Mouse (Mus musculus): ENCODE results near the gene Tgm6.

Tgm6 gene

GRCm38 (mm10) chr2:130112116-130112515 lies at the start of gene Tgm6:
Gene Tgm6, plus strand, starts transcription at chr2:130112416.
- in situ Hi-C loops (cut with MboI, MseI) = no loop called here

- in situ Hi-C loops (cut with MboI, MseI) = no loop called here
Measured at GRCm38 (mm10) chr2:130068228-130068627, 44.0 kb upstream of the Tgm6 start.

- in situ Hi-C loops (cut with MboI, MseI) = no loop called here
Measured at GRCm38 (mm10) chr2:130070396-130070795, 41.8 kb upstream of the Tgm6 start.

GRCm38 (mm10) chr2:130112804-130113203 lies 588 bp downstream of the Tgm6 start:
- in situ Hi-C loops (cut with MboI, MseI) = no loop called here

- in situ Hi-C loops (cut with MboI, MseI) = no loop called here
Measured at GRCm38 (mm10) chr2:130113379-130113778, 1.2 kb downstream of the Tgm6 start.

- in situ Hi-C loops (cut with MboI, MseI) = no loop called here
Measured at GRCm38 (mm10) chr2:130118649-130119048, 6.4 kb downstream of the Tgm6 start.

GRCm38 (mm10) chr2:130125279-130126059 lies 13.3 kb downstream of the Tgm6 start:
- in situ Hi-C loops (cut with MboI, MseI) = no loop called here

- in situ Hi-C loops (cut with MboI, MseI) = no loop called here
Measured at GRCm38 (mm10) chr2:130126073-130126472, 13.9 kb downstream of the Tgm6 start.

GRCm38 (mm10) chr2:130129687-130130086 lies 17.5 kb downstream of the Tgm6 start:
- in situ Hi-C loops (cut with MboI, MseI) = no loop called here

- in situ Hi-C loops (cut with MboI, MseI) = no loop called here
Measured at GRCm38 (mm10) chr2:130143011-130143410, 30.8 kb downstream of the Tgm6 start.

GRCm38 (mm10) chr2:130144703-130145324 lies 32.6 kb downstream of the Tgm6 start:
- in situ Hi-C loops (cut with MboI, MseI) = no loop called here

- in situ Hi-C loops (cut with MboI, MseI) = no loop called here
Measured at GRCm38 (mm10) chr2:130146089-130146668, 34.0 kb downstream of the Tgm6 start.

- in situ Hi-C loops (cut with MboI, MseI) = no loop called here
Measured at GRCm38 (mm10) chr2:130155171-130155570, 43.0 kb downstream of the Tgm6 start.

- in situ Hi-C loops (cut with MboI, MseI) = no loop called here
Measured at GRCm38 (mm10) chr2:130155851-130156250, 43.6 kb downstream of the Tgm6 start.

GRCm38 (mm10) chr2:130157231-130158087 lies 45.2 kb downstream of the Tgm6 start:
- in situ Hi-C loops (cut with MboI, MseI) = no loop called here

GRCm38 (mm10) chr2:130158088-130158437 lies 45.8 kb downstream of the Tgm6 start:
- in situ Hi-C loops (cut with MboI, MseI) = no loop called here

- in situ Hi-C loops (cut with MboI, MseI) = no loop called here
Measured at GRCm38 (mm10) chr2:130162701-130163100, 50.5 kb downstream of the Tgm6 start.

GRCm38 (mm10) chr2:130166311-130167214 lies 54.3 kb downstream of the Tgm6 start:
- in situ Hi-C loops (cut with MboI, MseI) = no loop called here

GRCm38 (mm10) chr2:130167861-130168260 lies 55.6 kb downstream of the Tgm6 start:
- in situ Hi-C loops (cut with MboI, MseI) = no loop called here

- in situ Hi-C loops (cut with MboI, MseI) = no loop called here
Measured at GRCm38 (mm10) chr2:130171674-130172073, 59.5 kb downstream of the Tgm6 start.

- in situ Hi-C loops (cut with MboI, MseI) = no loop called here
Measured at GRCm38 (mm10) chr2:130176820-130177219, 64.6 kb downstream of the Tgm6 start.

Data from T-helper 2 cell (primary cell).